Mouse (Mus musculus): ENCODE results near the gene Nsg2. TPM values are rescaled to one million over a fixed set of nuclear protein-coding genes. Genes with fewer than 3 reads are reported as not detected.

The Nsg2 gene
- polyA plus RNA-seq, 1 experiment from 2014 or later: 185 TPM

DNA sequence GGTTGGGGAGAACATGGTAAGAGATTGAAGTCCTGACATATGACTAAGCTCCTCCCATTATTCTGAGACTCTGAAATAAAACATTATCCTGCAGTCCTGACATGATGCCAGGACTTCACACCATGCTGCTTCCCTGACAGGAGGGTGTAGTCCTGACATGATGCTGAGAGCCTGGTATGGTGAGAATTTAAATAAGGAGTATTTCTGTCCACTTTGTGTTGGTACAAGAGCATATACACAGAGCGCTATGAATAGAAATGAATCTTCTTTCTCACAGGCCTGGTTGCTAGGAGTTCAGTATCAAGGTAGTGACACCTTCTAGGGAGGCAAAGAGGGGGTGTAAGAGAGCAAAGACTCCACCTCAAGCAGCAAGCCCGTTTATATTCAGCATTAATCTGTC, 60.8 kb downstream of the Nsg2 start:
- H3K36me3 ChIP-seq (replicated peaks): peaks cover 29% of the 10 kb centered on the region
- H3K9me3 ChIP-seq: no peaks in the 10 kb centered on the region
- H3K4me1 ChIP-seq: peaks cover 37% of the 10 kb centered on the region
- no peak overlapping the region for H3K4me2 ChIP-seq
- no peaks in the 10 kb centered on the region for H3K27me3 ChIP-seq
- H3K4me3 ChIP-seq (replicated peaks): no peak overlapping the region
- ATAC-seq (ENCODE audit: low FRiP score): no peak
- H3K27ac ChIP-seq: no peak overlapping the region
- H3K9ac ChIP-seq: no peak overlapping the region
- WGBS: 72% methylated on average over 2 of the region's 2 CpGs

GRCm38 (mm10) chr11:32061874-32062273, 61.6 kb downstream of the Nsg2 start:
- no peaks in the 10 kb centered on the region for H3K9me3 ChIP-seq
- H3K4me2 ChIP-seq: no peak overlapping the region
- 0 out of 2 replicates have a peak, but pooled peaks cover 4% of the 10 kb centered on the region for H3K27me3 ChIP-seq
- ATAC-seq (ENCODE audit: low FRiP score): no peak
- WGBS: 91% methylated on average over 10 of the region's 10 CpGs
- no peak overlapping the region for H3K4me3 ChIP-seq (replicated peaks)
- H3K27ac ChIP-seq: no peak overlapping the region
- H3K9ac ChIP-seq: no peak overlapping the region
- peaks cover 26% of the 10 kb centered on the region for H3K36me3 ChIP-seq (replicated peaks)
- H3K4me1 ChIP-seq: peaks cover 37% of the 10 kb centered on the region

- Histone ChIP-seq H3K4me3 (replicated peaks) (no peak overlapping the region), H3K4me1 (peaks cover 32% of the 10 kb centered on the region), H3K36me3 (replicated peaks) (peaks cover 10% of the 10 kb centered on the region; the same call in 1 of the 2 replicates), H3K27ac (peak overlapping the region; percentile 87), H3K27me3 (0 out of 2 replicates have a peak, but pooled peaks cover 10% of the 10 kb centered on the region), H3K9ac (peak overlapping the region; percentile 17; the same call in 1 of the 2 replicates), H3K4me2 (peak overlapping the region; percentile 15), H3K9me3 (no peaks in the 10 kb centered on the region)
- ATAC-seq (ENCODE audit: low FRiP score): peak; percentile 73
- WGBS: 8% methylated on average over 10 of the region's 10 CpGs
Observed at GRCm38 (mm10) chr11:32063775-32064510, 63.7 kb downstream of the Nsg2 start.

- H3K27ac ChIP-seq: peak overlapping the region; percentile 87
- peak overlapping the region; percentile 15 for H3K4me2 ChIP-seq
- WGBS: 10% methylated on average over 5 of the region's 5 CpGs
- H3K27me3 ChIP-seq: 0 out of 2 replicates have a peak, but pooled peaks cover 10% of the 10 kb centered on the region
- no peak overlapping the region for H3K4me3 ChIP-seq (replicated peaks)
- peak; percentile 31 for ATAC-seq (ENCODE audit: low FRiP score)
- H3K9me3 ChIP-seq: no peaks in the 10 kb centered on the region
- peaks cover 37% of the 10 kb centered on the region for H3K4me1 ChIP-seq
- H3K36me3 ChIP-seq (replicated peaks): peaks cover 6% of the 10 kb centered on the region; the same call in 1 of the 2 replicates
- H3K9ac ChIP-seq: peak overlapping the region; percentile 17; the same call in 1 of the 2 replicates
Observed at GRCm38 (mm10) chr11:32064511-32064862, 64.2 kb downstream of the Nsg2 start.

- no peak overlapping the region for H3K9ac ChIP-seq
- WGBS: 54% methylated on average over 12 of the region's 12 CpGs
- ATAC-seq (ENCODE audit: low FRiP score): no peak; the same call in 1 of the 2 replicates
- H3K4me2 ChIP-seq: no peak overlapping the region
- H3K9me3 ChIP-seq: no peaks in the 10 kb centered on the region
- H3K36me3 ChIP-seq (replicated peaks): no peaks in the 10 kb centered on the region
- no peak overlapping the region for H3K4me3 ChIP-seq (replicated peaks)
- H3K27me3 ChIP-seq: 0 out of 2 replicates have a peak, but pooled peaks cover 13% of the 10 kb centered on the region
- peaks cover 30% of the 10 kb centered on the region for H3K4me1 ChIP-seq
- peak overlapping the region; percentile 66 for H3K27ac ChIP-seq
Observed at GRCm38 (mm10) chr11:32068736-32069490, 68.7 kb downstream of the Nsg2 start.

DNA sequence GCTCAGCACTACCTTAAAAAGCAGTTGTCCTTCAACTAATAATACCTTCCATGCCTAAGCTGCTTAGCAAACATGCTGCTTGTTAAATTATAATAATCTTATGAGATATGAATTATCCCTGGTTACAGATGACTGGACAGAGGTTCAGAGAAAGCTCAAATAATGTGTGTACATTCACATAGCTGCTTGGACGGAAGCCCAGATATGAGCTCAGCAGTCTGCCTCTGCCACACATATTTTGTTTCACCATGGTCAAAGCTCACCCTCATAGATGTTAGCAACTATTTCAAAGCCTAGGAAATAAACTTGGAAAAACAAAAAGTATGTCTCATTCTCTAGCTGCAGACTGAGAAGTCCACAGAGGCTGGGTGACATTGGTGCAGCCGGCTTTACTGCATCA, 74.9 kb downstream of the Nsg2 start:
- WGBS: 85% methylated on average over 2 of the region's 2 CpGs

DNA sequence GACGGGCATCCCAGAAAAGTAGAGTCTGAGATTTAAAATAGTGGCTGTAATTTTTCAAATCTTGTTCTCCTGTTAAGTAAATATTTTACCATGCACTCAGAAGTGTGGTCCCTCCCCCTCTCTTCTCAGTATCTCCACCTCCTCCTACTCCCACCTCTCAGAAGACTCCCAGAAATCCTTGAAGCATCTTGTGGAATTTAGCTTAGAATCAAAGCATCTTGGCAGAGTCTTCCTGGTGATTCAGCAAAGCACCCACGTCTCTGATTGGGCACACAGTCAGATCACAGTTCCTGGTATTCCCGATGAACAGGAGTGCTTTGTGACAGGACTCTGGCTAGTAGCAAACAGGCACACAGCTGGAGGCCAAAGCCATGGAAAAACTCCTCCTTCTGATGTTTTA, 83.2 kb downstream of the Nsg2 start:
- Histone ChIP-seq H3K27me3 (no peaks in the 10 kb centered on the region), H3K9me3 (no peaks in the 10 kb centered on the region), H3K36me3 (replicated peaks) (no peaks in the 10 kb centered on the region), H3K9ac (no peak overlapping the region), H3K4me3 (replicated peaks) (no peak overlapping the region), H3K27ac (no peak overlapping the region), H3K4me2 (no peak overlapping the region), H3K4me1 (peaks cover 27% of the 10 kb centered on the region)
- no peak for ATAC-seq (ENCODE audit: low FRiP score)
- 64% methylated on average over 3 of the region's 3 CpGs for WGBS

More for the DNA sequence above, 74.9 kb downstream of the Nsg2 start:
- no peak overlapping the region for H3K9ac ChIP-seq
- no peak overlapping the region for H3K4me3 ChIP-seq (replicated peaks)
- H3K4me1 ChIP-seq: peaks cover 9% of the 10 kb centered on the region; the same call in 1 of the 2 replicates
- H3K4me2 ChIP-seq: no peak overlapping the region
- H3K27ac ChIP-seq: no peak overlapping the region
- ATAC-seq (ENCODE audit: low FRiP score): no peak
- H3K27me3 ChIP-seq: no peaks in the 10 kb centered on the region
- no peaks in the 10 kb centered on the region for H3K9me3 ChIP-seq
- H3K36me3 ChIP-seq (replicated peaks): no peaks in the 10 kb centered on the region

GRCm38 (mm10) chr11:32086525-32086924, 86.3 kb downstream of the Nsg2 start:
- Histone ChIP-seq H3K4me1 (peaks cover 30% of the 10 kb centered on the region), H3K27me3 (no peaks in the 10 kb centered on the region), H3K9me3 (no peaks in the 10 kb centered on the region), H3K4me2 (no peak overlapping the region), H3K27ac (peak overlapping the region; percentile 86), H3K36me3 (replicated peaks) (no peaks in the 10 kb centered on the region), H3K4me3 (replicated peaks) (no peak overlapping the region), H3K9ac (no peak overlapping the region)
- no peak for ATAC-seq (ENCODE audit: low FRiP score)
- WGBS: 68% methylated on average over 1 of the region's 1 CpGs

GRCm38 (mm10) chr11:32087376-32087775, 87.1 kb downstream of the Nsg2 start:
- 8% methylated on average over 2 of the region's 2 CpGs for WGBS
- no peak overlapping the region for H3K4me2 ChIP-seq

DNA sequence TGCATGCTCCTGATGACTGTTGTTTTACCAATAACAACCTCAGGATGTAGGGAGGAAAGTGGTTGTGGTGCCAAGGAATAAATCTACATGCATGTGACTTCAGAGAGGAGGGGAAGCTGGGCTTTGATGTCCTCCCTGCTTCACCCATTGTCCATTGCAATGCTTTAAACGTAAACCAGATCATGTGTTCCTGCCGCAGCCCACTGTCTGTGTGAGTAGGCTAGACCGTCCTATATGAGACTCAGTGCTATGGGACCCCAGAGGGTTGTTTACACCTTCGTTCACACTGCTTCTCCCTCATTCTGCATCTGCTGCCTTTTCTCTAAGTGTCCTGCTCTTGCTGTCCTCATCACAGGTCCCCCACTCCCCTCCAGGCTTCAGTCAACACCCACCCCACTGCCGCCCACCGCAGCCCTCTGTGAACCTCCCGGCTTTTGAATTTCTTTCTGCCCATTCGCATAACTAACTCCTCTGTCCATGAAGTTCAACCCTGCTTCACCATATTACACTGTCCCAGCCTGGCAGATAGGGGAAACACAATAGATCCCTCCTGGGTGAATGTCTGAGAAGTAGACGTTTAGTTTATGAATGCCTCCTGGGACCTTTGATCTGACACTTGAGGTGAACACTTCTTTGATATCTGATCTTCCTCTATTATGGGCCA, 87.6 kb downstream of the Nsg2 start:
- H3K36me3 ChIP-seq (replicated peaks): no peaks in the 10 kb centered on the region
- ATAC-seq (ENCODE audit: low FRiP score): no peak; the same call in 1 of the 2 replicates
- no peak overlapping the region for H3K4me3 ChIP-seq (replicated peaks)
- no peak overlapping the region for H3K4me2 ChIP-seq
- no peak overlapping the region for H3K9ac ChIP-seq
- H3K27me3 ChIP-seq: no peaks in the 10 kb centered on the region
- H3K27ac ChIP-seq: peak overlapping the region; percentile 86
- peaks cover 30% of the 10 kb centered on the region for H3K4me1 ChIP-seq
- WGBS: 71% methylated on average over 9 of the region's 9 CpGs
- H3K9me3 ChIP-seq: no peaks in the 10 kb centered on the region

More at GRCm38 (mm10) chr11:32087376-32087775, 87.1 kb downstream of the Nsg2 start:
- H3K9me3 ChIP-seq: no peaks in the 10 kb centered on the region
- ATAC-seq (ENCODE audit: low FRiP score): peak; percentile 96
- H3K4me3 ChIP-seq (replicated peaks): no peak overlapping the region
- peaks cover 30% of the 10 kb centered on the region for H3K4me1 ChIP-seq
- no peak overlapping the region for H3K9ac ChIP-seq
- H3K27ac ChIP-seq: peak overlapping the region; percentile 86
- no peaks in the 10 kb centered on the region for H3K27me3 ChIP-seq
- H3K36me3 ChIP-seq (replicated peaks): no peaks in the 10 kb centered on the region

DNA sequence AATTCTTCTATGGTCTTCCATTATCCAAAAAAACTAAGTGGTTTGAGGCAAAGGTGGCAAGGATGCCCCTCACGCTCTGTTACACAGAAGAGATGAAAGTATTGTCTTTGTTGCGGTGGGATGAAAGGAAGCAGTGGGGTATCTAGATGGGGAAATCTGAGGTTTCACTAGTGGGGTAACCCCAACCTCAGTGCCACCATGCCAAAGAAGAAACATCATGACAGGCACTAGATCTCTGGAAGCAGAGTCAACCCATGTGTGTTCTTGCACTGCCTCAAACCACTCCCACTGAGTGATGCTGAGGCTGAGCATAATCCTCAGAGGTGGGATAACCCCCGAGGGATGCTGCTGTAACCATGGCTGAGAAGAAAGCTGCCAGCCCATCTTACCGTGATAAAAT, 95.5 kb downstream of the Nsg2 start:
- Histone ChIP-seq H3K27ac (no peak overlapping the region), H3K4me3 (replicated peaks) (no peak overlapping the region), H3K27me3 (0 out of 2 replicates have a peak, but pooled peaks cover 3% of the 10 kb centered on the region), H3K4me2 (no peak overlapping the region), H3K9me3 (no peaks in the 10 kb centered on the region), H3K9ac (no peak overlapping the region), H3K4me1 (no peaks in the 10 kb centered on the region), H3K36me3 (replicated peaks) (no peaks in the 10 kb centered on the region)
- no peak for ATAC-seq (ENCODE audit: low FRiP score)
- WGBS: 79% methylated on average over 4 of the region's 4 CpGs

- H3K27me3 ChIP-seq: 0 out of 2 replicates have a peak, but pooled peaks cover 3% of the 10 kb centered on the region
- H3K4me3 ChIP-seq (replicated peaks): no peak overlapping the region
- no peak overlapping the region for H3K9ac ChIP-seq
- no peaks in the 10 kb centered on the region for H3K9me3 ChIP-seq
- WGBS: 88% methylated on average over 6 of the region's 6 CpGs
- H3K4me1 ChIP-seq: no peaks in the 10 kb centered on the region; the same call in 1 of the 2 replicates
- no peak for ATAC-seq (ENCODE audit: low FRiP score)
- H3K27ac ChIP-seq: no peak overlapping the region
- no peaks in the 10 kb centered on the region for H3K36me3 ChIP-seq (replicated peaks)
- no peak overlapping the region for H3K4me2 ChIP-seq
Observed at GRCm38 (mm10) chr11:32096346-32096745, 96.1 kb downstream of the Nsg2 start.
